ENCODE assay signal across 21 mouse cellular contexts in the genomic region with DNA sequence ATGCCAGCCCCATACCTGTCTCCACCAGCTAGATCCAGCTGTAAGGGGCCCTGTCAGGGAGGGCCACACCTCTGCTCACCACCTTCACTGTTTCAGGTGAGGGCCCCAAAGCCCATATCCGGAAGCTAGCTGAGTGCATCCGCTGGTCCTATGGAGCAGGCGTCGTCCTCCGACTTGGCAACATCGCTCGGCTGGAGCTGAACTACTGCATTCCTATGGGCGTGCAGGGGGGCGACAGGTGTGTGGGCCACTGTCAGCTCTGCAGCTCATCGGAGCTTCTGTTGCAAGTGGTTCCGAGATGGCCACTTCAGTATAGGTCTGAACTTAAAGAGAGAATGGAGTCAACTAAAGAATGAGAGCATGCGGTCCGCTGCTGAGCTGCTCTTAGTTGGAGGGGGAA. TPM values are rescaled to one million over a fixed set of nuclear protein-coding genes. Genes with fewer than 3 reads are reported as not detected.
A peak's percentile ranks its signal among the peaks of the same experiment; 100 is the strongest.
DNase-seq lines count a peak whose midpoint lies in the region; ATAC-seq lines count a peak whose summit lies in the region.
"Had no signal": no experiment of that assay in that cellular context is flagged by ENCODE, and none has a peak within 500 bp of the region (broad histone marks: within the 10 kb centered on the region; RNA-seq: fewer than 3 reads in every experiment).

No protein-coding gene starts in this region.

- peak overlapping the region; percentile 68 for H3K9ac ChIP-seq in liver, embryonic 12.5 days
- no peak overlapping the region for H3K9ac ChIP-seq in liver, embryonic 16.5 days (ENCODE audit: low read depth, low read length)
- H3K9ac ChIP-seq: embryonic facial prominence, embryonic 13.5 days; heart, embryonic 12.5 days had no signal

- no peaks in the 10 kb centered on the region for H3K27me3 ChIP-seq in liver, embryonic 12.5 days (replicated peaks)
- no peaks in the 10 kb centered on the region for H3K27me3 ChIP-seq in liver, embryonic 16.5 days (ENCODE audit: control insufficient read depth, insufficient read depth, low read depth, low read length)
- H3K27me3 ChIP-seq: embryonic facial prominence, embryonic 13.5 days; heart, embryonic 12.5 days; Patski had no signal

- H3K27ac ChIP-seq in liver, embryonic 12.5 days, result peak overlapping the region; percentile 94
- peak overlapping the region; percentile 80 for H3K27ac ChIP-seq in liver, embryonic 16.5 days (ENCODE audit: low read length)
- H3K27ac ChIP-seq: embryonic facial prominence, embryonic 13.5 days; forebrain, embryonic 10.5 days had no signal

- peak overlapping the region; percentile 67 for H3K4me2 ChIP-seq in liver, embryonic 12.5 days
- H3K4me2 ChIP-seq in liver, embryonic 16.5 days (ENCODE audit: low read depth, low read length), result no peak overlapping the region
- H3K4me2 ChIP-seq: embryonic facial prominence, embryonic 13.5 days; heart, embryonic 12.5 days had no signal

- 91% methylated on average over 13 of the region's 13 CpGs for WGBS in liver, embryonic 12.5 days (ENCODE audit: insufficient replicate concordance)
- 85% methylated on average over 13 of the region's 13 CpGs for WGBS in liver, embryonic 16.5 days (ENCODE audit: insufficient replicate concordance)

- ATAC-seq in liver, embryonic 12.5 days, result no peak
- no peak for ATAC-seq in liver, embryonic 16.5 days (ENCODE audit: low read depth)
- ATAC-seq: activated CD4-positive, CD25-positive, alpha-beta regulatory T cell, adult 4 months; forebrain, embryonic 14.5 days; Patski had no signal

- peak overlapping the region; percentile 22; the same call in 1 of the 2 replicates for H3K4me3 ChIP-seq in liver, embryonic 12.5 days
- no peak overlapping the region for H3K4me3 ChIP-seq in liver, embryonic 16.5 days (ENCODE audit: low read depth, low read length)
- H3K4me3 ChIP-seq: embryonic facial prominence, embryonic 13.5 days; forebrain, embryonic 10.5 days; heart, embryonic 12.5 days had no signal

- peak; percentile 92 for DNase-seq in heart, adult 11 months
- no peak for DNase-seq in heart, adult 8-10 months (ENCODE audit: low spot score)
- peak; percentile 36 to 40 for DNase-seq in spleen, postnatal 10 days (ENCODE audit: low spot score in 2 of 2)
- no peak for DNase-seq in spleen, postnatal 36 days (ENCODE audit: low spot score in 2 of 2)
- DNase-seq in left cerebral cortex, postnatal 14 days (ENCODE audit: low spot score in 2 of 2), result no peak
- DNase-seq in yolk sac, embryonic 10.5 days (ENCODE audit: low spot score), result no peak
- DNase-seq: adrenal gland, postnatal 14 days; cerebellum, adult 18-20 months; cerebellum, adult 9-11 months; cerebellum, postnatal 36 days; gastrocnemius, postnatal 36 days; heart, adult 18-20 months had no signal

- H3K36me3 ChIP-seq in liver, embryonic 12.5 days, result peaks cover 88% of the 10 kb centered on the region
- H3K36me3 ChIP-seq in liver, embryonic 16.5 days (ENCODE audit: control insufficient read depth, insufficient read depth), result peaks cover 21% of the 10 kb centered on the region

- no peaks in the 10 kb centered on the region for H3K9me3 ChIP-seq in liver, embryonic 12.5 days (replicated peaks)
- H3K9me3 ChIP-seq in liver, embryonic 16.5 days (replicated peaks; ENCODE audit: control insufficient read depth, low read length), result no peaks in the 10 kb centered on the region
- H3K9me3 ChIP-seq: embryonic facial prominence, embryonic 13.5 days; forebrain, embryonic 10.5 days; heart, embryonic 12.5 days had no signal

- peaks cover 67% of the 10 kb centered on the region for H3K4me1 ChIP-seq in liver, embryonic 12.5 days
- H3K4me1 ChIP-seq in liver, embryonic 16.5 days (ENCODE audit: control insufficient read depth, low read depth, low read length), result peaks cover 38% of the 10 kb centered on the region

- intact Hi-C loops in left cerebral cortex, postnatal 14 days (cut with DNase I), result no loop called here

RNA-seq across cellular contexts. Expression of gene Samm50, which starts 18.9 kb away (rescaled TPM):
- 100 to 1,000 TPM; 257 to 301 (median 279) TPM for total RNA-seq in heart, adult 8-10 months (2022)
- polyA plus RNA-seq in liver, embryonic 12.5 days (2016; fragmentation: Nextera tagmentation; extraction: Ambion mirVana), result 110 and 112 TPM in 2 replicates
- polyA plus RNA-seq in liver, embryonic 16.5 days (2015; fragmentation: Nextera tagmentation; extraction: Ambion mirVana), result 64.5 and 68.0 TPM in 2 replicates
- 10 to 100 TPM; 87.9 to 94.6 TPM for total RNA-seq in left cerebral cortex, postnatal 14 days (2021)

RNA-seq across cellular contexts. Expression of gene Parvb, which starts 20.9 kb away (rescaled TPM):
- 100 to 1,000 TPM in 2 of 4 experiments, 10 to 100 TPM in 2; 78.8 to 113 (median 105) TPM for total RNA-seq in heart, adult 8-10 months (2022)
- polyA plus RNA-seq in liver, embryonic 12.5 days (2016; fragmentation: Nextera tagmentation; extraction: Ambion mirVana), result 7.5 and 10.0 TPM in 2 replicates
- 6.1 and 6.5 TPM in 2 replicates for polyA plus RNA-seq in liver, embryonic 16.5 days (2015; fragmentation: Nextera tagmentation; extraction: Ambion mirVana)
- total RNA-seq in left cerebral cortex, postnatal 14 days (2021), result 10 to 100 TPM; 28.4 to 28.7 TPM

RNA-seq across cellular contexts. Expression of gene Pnpla3, which starts 43.3 kb away (rescaled TPM):
- 1 to 10 TPM in 1 of 4 experiments, under 1 TPM in 3; 0.34 to 2.4 (median 0.57) TPM for total RNA-seq in heart, adult 8-10 months (2022)
- 1.4 and 1.5 TPM in 2 replicates for polyA plus RNA-seq in liver, embryonic 12.5 days (2016; fragmentation: Nextera tagmentation; extraction: Ambion mirVana)
- polyA plus RNA-seq in liver, embryonic 16.5 days (2015; fragmentation: Nextera tagmentation; extraction: Ambion mirVana), result 2.4 and 2.7 TPM in 2 replicates
- 10 to 100 TPM in 1 of 2 experiments, 1 to 10 TPM in 1; 7.6 to 10.2 TPM for total RNA-seq in left cerebral cortex, postnatal 14 days (2021)
- polyA plus RNA-seq: activated CD4-positive, CD25-positive, alpha-beta regulatory T cell, adult 4 months; C2C12 had no signal

Comparison
In these comparisons a context has a peak if more than half of its experiments do, and no peak if none do; other contexts are left out.
1. DNase-seq: peak in heart, adult 11 months (single experiment) and spleen, postnatal 10 days (2 of 2); none in heart, adult 8-10 months (single experiment), spleen, postnatal 36 days (0 of 2), left cerebral cortex, postnatal 14 days (0 of 2) and yolk sac, embryonic 10.5 days (single experiment).